Mouse (Mus musculus): ENCODE results near the gene Zzef1. TPM values are rescaled to one million over a fixed set of nuclear protein-coding genes. Genes with fewer than 3 reads are reported as not detected.
"Not testable (repeated sequence)": the region's sequence is repeated elsewhere in the genome, so short reads cannot be mapped to it uniquely, and the experiment has no call there.

Zzef1 gene
- polyA plus RNA-seq, 1 experiment = 104 TPM

- TF ChIP-seq POLR2A (IDR thresholded peaks at IDR 0.05; ENCODE audit: low read depth, low read length) (no peak), CTCF (IDR thresholded peaks at IDR 0.05; ENCODE audit: extremely low read depth, insufficient read length, insufficient replicate concordance, low read depth, low read length) (no peak)
- H3K27ac ChIP-seq (ENCODE audit: insufficient read depth, low read depth, low read length) = no peak overlapping the region
- 87% methylated on average over 3 of the region's 3 CpGs for WGBS
- H3K36me3 ChIP-seq (ENCODE audit: control insufficient read depth, insufficient read depth, low read length) = peaks cover 19% of the 10 kb centered on the region
- H3K27me3 ChIP-seq (ENCODE audit: control insufficient read depth, insufficient read depth, low read length) = no peaks in the 10 kb centered on the region
- H3K4me3 ChIP-seq (ENCODE audit: low read depth, low read length) = no peak overlapping the region
- 0 out of 2 replicates have a peak, but pooled peaks cover 2% of the 10 kb centered on the region for H3K4me1 ChIP-seq (ENCODE audit: control insufficient read depth, insufficient read depth, insufficient read length, low read length)
These were observed 27.0 kb upstream of the Zzef1 start for GRCm38 (mm10) chr11:72769061-72769460.

DNA sequence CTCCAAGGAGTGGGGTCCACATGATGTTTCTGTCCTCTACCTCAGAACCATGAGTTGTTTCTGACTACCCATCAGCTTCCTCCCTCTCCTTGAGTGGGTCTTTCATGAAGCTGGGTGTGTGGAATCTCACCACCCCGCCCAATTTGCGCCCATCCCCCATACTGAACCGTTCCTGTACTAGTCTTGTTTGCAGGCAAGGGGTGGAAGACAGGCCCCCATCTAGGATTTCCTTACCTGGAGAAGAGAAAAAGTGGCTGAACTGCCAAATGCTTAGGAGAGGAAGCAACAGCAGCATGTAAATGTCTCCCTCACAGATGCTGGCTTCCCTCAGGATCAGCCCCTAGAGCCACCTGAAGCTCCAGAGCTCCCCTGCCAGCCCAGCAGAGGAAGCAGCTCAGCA lies 25.7 kb upstream of the Zzef1 start:
- Histone ChIP-seq H3K4me3 (ENCODE audit: low read depth, low read length) (no peak overlapping the region), H3K27me3 (ENCODE audit: control insufficient read depth, insufficient read depth, low read length) (no peaks in the 10 kb centered on the region), H3K27ac (ENCODE audit: insufficient read depth, low read depth, low read length) (no peak overlapping the region), H3K4me1 (ENCODE audit: control insufficient read depth, insufficient read depth, insufficient read length, low read length) (0 out of 2 replicates have a peak, but pooled peaks cover 2% of the 10 kb centered on the region), H3K36me3 (ENCODE audit: control insufficient read depth, insufficient read depth, low read length) (peaks cover 11% of the 10 kb centered on the region)
- 88% methylated on average over 3 of the region's 3 CpGs for WGBS
- TF ChIP-seq CTCF (IDR thresholded peaks at IDR 0.05; ENCODE audit: extremely low read depth, insufficient read length, insufficient replicate concordance, low read depth, low read length) = no peak

DNA sequence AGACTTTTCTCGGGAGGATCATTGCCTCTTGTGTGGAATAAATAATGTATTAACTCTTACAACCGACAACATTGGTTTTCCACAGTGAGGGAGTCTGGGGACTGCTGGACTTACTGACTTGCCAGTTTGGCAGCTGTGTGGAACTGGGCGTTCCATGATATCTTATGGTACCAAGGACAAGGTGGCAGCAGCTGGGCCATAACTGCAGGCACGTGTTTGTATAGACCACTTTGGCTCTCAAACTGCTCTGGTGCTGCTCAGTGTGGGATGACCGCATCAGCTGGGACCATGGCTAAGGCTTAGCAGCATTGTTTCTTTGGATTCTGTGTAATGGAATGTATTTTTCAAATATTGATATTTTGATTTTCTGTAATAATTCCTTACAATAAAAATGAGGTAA lies 25.2 kb upstream of the Zzef1 start:
- WGBS = 84% methylated on average over 5 of the region's 5 CpGs
- H3K4me1 ChIP-seq (ENCODE audit: control insufficient read depth, insufficient read depth, insufficient read length, low read length) = 0 out of 2 replicates have a peak, but pooled peaks cover 2% of the 10 kb centered on the region
- H3K4me3 ChIP-seq (ENCODE audit: low read depth, low read length) = no peak overlapping the region
- H3K27ac ChIP-seq (ENCODE audit: insufficient read depth, low read depth, low read length) = no peak overlapping the region
- peaks cover 11% of the 10 kb centered on the region for H3K36me3 ChIP-seq (ENCODE audit: control insufficient read depth, insufficient read depth, low read length)
- TF ChIP-seq POLR2A (IDR thresholded peaks at IDR 0.05; ENCODE audit: low read depth, low read length) (no peak), CTCF (IDR thresholded peaks at IDR 0.05; ENCODE audit: extremely low read depth, insufficient read length, insufficient replicate concordance, low read depth, low read length) (no peak)
- H3K27me3 ChIP-seq (ENCODE audit: control insufficient read depth, insufficient read depth, low read length) = no peaks in the 10 kb centered on the region

DNA sequence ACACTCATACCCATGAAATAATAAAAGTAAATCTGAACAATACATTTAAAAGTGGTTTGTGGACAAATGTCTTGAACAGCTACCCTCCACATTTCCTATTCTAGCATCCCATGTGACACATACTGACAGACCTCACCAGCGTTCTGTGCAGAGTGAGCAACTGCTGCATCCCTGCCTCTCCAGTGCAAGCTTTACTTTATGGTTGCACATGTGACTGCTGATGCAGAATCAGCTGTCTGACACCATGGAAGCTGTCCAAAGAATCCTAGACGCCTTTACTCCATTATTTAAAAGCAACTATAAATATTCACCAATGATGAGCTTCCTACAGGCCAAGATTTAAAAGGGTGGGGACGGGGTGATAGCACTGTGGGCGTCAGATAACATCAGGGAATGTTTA lies 24.6 kb upstream of the Zzef1 start:
- H3K27me3 ChIP-seq (ENCODE audit: control insufficient read depth, insufficient read depth, low read length) = no peaks in the 10 kb centered on the region
- H3K27ac ChIP-seq (ENCODE audit: insufficient read depth, low read depth, low read length) = no peak overlapping the region
- 0 out of 2 replicates have a peak, but pooled peaks cover 2% of the 10 kb centered on the region for H3K4me1 ChIP-seq (ENCODE audit: control insufficient read depth, insufficient read depth, insufficient read length, low read length)
- TF ChIP-seq CTCF (IDR thresholded peaks at IDR 0.05; ENCODE audit: extremely low read depth, insufficient read length, insufficient replicate concordance, low read depth, low read length) (no peak), POLR2A (IDR thresholded peaks at IDR 0.05; ENCODE audit: low read depth, low read length) (no peak)
- H3K4me3 ChIP-seq (ENCODE audit: low read depth, low read length) = no peak overlapping the region
- H3K36me3 ChIP-seq (ENCODE audit: control insufficient read depth, insufficient read depth, low read length) = peaks cover 11% of the 10 kb centered on the region
- WGBS = 62% methylated on average over 4 of the region's 4 CpGs

DNA sequence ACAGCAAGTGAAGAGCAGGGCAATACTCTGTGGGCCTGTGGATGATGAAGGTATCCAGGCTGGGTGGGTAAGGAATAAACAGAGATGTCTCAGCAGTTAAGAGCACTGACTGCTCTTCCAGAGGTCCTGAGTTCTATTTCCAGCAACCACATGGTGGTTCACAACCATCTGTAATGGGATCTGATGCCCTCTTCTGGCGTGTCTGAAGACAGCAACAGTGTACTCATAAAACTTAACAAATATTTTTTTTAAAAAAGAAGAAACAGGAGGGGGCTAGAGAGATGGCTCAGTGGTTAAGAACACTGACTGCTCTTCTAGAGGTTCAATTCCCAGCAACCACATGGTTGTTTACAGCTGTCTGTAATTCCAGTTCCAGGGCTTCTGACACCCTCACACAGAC lies 23.4 kb upstream of the Zzef1 start:
- H3K27ac ChIP-seq (ENCODE audit: insufficient read depth, low read depth, low read length); H3K27me3 ChIP-seq (ENCODE audit: control insufficient read depth, insufficient read depth, low read length); H3K4me1 ChIP-seq (ENCODE audit: control insufficient read depth, insufficient read depth, insufficient read length, low read length); H3K36me3 ChIP-seq (ENCODE audit: control insufficient read depth, insufficient read depth, low read length); H3K4me3 ChIP-seq (ENCODE audit: low read depth, low read length): not testable (repeated sequence)
- WGBS = 29% methylated on average over 1 of the region's 1 CpGs

DNA sequence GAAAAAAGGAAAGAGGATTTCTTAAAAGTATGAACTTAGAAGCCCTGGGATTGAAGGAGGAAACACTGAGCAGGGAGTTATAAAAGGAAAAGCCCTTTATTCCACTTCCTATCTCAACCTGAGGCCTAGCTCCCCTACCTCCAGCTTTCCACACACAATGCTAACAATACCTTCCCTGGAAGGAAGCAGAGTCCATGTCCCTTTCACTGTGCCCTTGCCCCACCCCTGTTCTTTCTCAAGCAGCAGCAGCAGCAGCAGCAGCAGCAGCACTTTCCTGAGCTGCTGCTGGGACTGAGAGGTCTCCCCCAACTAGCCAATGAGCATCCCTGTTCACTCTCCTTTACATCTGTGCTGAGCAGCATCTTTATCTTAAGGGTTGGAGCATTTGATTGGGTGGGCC lies 17.1 kb upstream of the Zzef1 start:
- Histone ChIP-seq H3K27me3 (ENCODE audit: control insufficient read depth, insufficient read depth, low read length) (no peaks in the 10 kb centered on the region), H3K27ac (ENCODE audit: insufficient read depth, low read depth, low read length) (no peak overlapping the region), H3K36me3 (ENCODE audit: control insufficient read depth, insufficient read depth, low read length) (no peaks in the 10 kb centered on the region; the same call in 1 of the 2 replicates), H3K4me3 (ENCODE audit: low read depth, low read length) (no peak overlapping the region), H3K4me1 (ENCODE audit: control insufficient read depth, insufficient read depth, insufficient read length, low read length) (peaks cover 5% of the 10 kb centered on the region; the same call in 1 of the 2 replicates)
- no peak for TF ChIP-seq POLR2A (IDR thresholded peaks at IDR 0.05; ENCODE audit: low read depth, low read length)
- TF ChIP-seq CTCF (IDR thresholded peaks at IDR 0.05; ENCODE audit: extremely low read depth, insufficient read length, insufficient replicate concordance, low read depth, low read length) = no peak

- peaks cover 5% of the 10 kb centered on the region; the same call in 1 of the 2 replicates for H3K4me1 ChIP-seq (ENCODE audit: control insufficient read depth, insufficient read depth, insufficient read length, low read length)
- no peak for TF ChIP-seq CTCF (IDR thresholded peaks at IDR 0.05; ENCODE audit: extremely low read depth, insufficient read length, insufficient replicate concordance, low read depth, low read length)
- no peak for TF ChIP-seq POLR2A (IDR thresholded peaks at IDR 0.05; ENCODE audit: low read depth, low read length)
- H3K36me3 ChIP-seq (ENCODE audit: control insufficient read depth, insufficient read depth, low read length) = no peaks in the 10 kb centered on the region; the same call in none of the 2 replicates
- no peak overlapping the region for H3K4me3 ChIP-seq (ENCODE audit: low read depth, low read length)
- H3K27ac ChIP-seq (ENCODE audit: insufficient read depth, low read depth, low read length) = no peak overlapping the region
- 55% methylated on average over 2 of the region's 2 CpGs for WGBS
- H3K27me3 ChIP-seq (ENCODE audit: control insufficient read depth, insufficient read depth, low read length) = no peaks in the 10 kb centered on the region
These were observed 13.9 kb upstream of the Zzef1 start for GRCm38 (mm10) chr11:72782103-72782502.

DNA sequence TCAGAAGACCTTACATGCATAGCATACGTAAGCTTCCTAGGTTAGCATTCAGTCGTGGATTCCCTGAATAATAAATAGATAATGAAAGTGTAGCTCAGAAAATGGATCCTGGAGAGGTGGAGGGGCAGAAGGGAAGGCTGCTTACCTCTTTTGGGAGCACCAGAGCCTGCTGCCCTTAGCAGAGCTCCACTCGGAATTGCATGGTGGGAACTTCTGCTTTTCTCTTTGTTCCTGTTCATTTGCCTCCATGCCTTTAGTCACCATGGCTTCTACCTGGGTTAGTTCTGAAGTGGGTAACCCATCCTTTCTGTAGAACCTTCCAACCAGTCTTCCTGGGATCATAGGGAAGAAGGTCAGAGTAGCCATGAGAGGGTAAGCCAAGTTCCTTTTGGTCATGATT lies 13.5 kb upstream of the Zzef1 start:
- H3K27me3 ChIP-seq (ENCODE audit: control insufficient read depth, insufficient read depth, low read length) = no peaks in the 10 kb centered on the region
- TF ChIP-seq CTCF (IDR thresholded peaks at IDR 0.05; ENCODE audit: extremely low read depth, insufficient read length, insufficient replicate concordance, low read depth, low read length) (no peak), POLR2A (IDR thresholded peaks at IDR 0.05; ENCODE audit: low read depth, low read length) (no peak)
- H3K4me3 ChIP-seq (ENCODE audit: low read depth, low read length) = no peak overlapping the region
- 0 out of 2 replicates have a peak overlapping the region, but pooled peaks have one; percentile 15 for H3K27ac ChIP-seq (ENCODE audit: insufficient read depth, low read depth, low read length)
- peaks cover 5% of the 10 kb centered on the region; the same call in 1 of the 2 replicates for H3K4me1 ChIP-seq (ENCODE audit: control insufficient read depth, insufficient read depth, insufficient read length, low read length)
- no peaks in the 10 kb centered on the region; the same call in none of the 2 replicates for H3K36me3 ChIP-seq (ENCODE audit: control insufficient read depth, insufficient read depth, low read length)
- WGBS = 82% methylated on average over 3 of the region's 3 CpGs

Data from small intestine, adult 2 months (tissue).